Mouse (Mus musculus): ENCODE results near the gene Rassf4. TPM values are rescaled to one million over a fixed set of nuclear protein-coding genes. Genes with fewer than 3 reads are reported as not detected.
A peak's percentile ranks its signal among the peaks of the same experiment; 100 is the strongest.

Rassf4 gene
- polyA plus RNA-seq, 1 experiment from 2014 or later, result 38.0 TPM

DNA sequence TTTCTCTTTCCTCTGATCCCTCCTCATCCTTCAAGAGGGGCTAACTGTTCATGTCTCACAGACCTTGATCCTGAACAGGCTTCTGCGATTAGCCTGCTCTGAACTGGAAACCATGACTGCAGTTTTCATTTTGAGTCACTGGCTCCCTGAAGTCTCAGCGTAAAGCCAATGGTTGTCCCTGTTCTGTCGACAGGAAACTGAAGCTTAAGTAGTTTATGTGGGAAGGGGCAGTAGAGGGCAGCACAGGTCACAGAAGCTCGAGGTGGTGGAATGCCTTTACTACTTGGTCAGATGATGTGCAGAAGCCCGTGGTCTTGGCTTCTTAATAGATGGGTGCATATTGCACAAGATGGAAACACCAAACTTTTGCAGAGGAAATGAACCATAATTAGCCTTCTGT lies 38.3 kb upstream of the Rassf4 start:
- no peaks in the 10 kb centered on the region for H3K4me1 ChIP-seq (ENCODE audit: control insufficient read depth, insufficient read depth, low read length)
- no peak overlapping the region for H3K9ac ChIP-seq (ENCODE audit: low read length)
- no peak overlapping the region for H3K4me2 ChIP-seq (ENCODE audit: low read depth)
- DNase-seq (ENCODE audit: low spot score) (no peak), ATAC-seq (ENCODE audit: insufficient read depth, low FRiP score, low TSS enrichment) (no peak)
- no peaks in the 10 kb centered on the region for H3K9me3 ChIP-seq (ENCODE audit: control insufficient read depth, low read length)
- H3K27me3 ChIP-seq (ENCODE audit: control insufficient read depth, insufficient read depth, low read length), result no peaks in the 10 kb centered on the region
- no peak overlapping the region for H3K4me3 ChIP-seq (ENCODE audit: low read depth, low read length)
- H3K36me3 ChIP-seq (ENCODE audit: control insufficient read depth, insufficient read depth, low read length), result no peaks in the 10 kb centered on the region
- WGBS, result 35% methylated on average over 5 of the region's 5 CpGs
- H3K27ac ChIP-seq (ENCODE audit: low read depth, low read length), result no peak overlapping the region

DNA sequence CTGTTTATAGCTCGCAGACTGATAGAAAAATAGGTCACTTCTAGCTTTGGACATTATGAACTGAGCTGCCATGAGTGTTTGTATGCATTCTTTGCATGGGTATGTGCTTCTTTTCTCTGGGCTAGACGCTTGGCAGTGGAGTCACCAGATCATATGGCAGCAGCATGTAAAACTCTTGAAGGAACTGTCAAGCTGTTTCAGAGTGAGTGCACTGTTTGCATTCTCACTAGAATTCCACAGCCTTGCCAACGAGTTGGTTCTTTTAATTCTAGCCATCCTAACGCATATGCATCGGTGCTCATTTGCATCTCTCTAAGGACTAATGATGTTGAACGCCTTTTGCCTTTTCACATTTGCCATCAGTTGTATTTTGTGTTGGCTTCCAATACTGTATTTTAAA lies 30.6 kb upstream of the Rassf4 start:
- Histone ChIP-seq H3K4me3 (ENCODE audit: low read depth, low read length) (no peak overlapping the region), H3K27me3 (ENCODE audit: control insufficient read depth, insufficient read depth, low read length) (no peaks in the 10 kb centered on the region), H3K4me1 (ENCODE audit: control insufficient read depth, insufficient read depth, low read length) (no peaks in the 10 kb centered on the region), H3K4me2 (ENCODE audit: low read depth) (no peak overlapping the region), H3K27ac (ENCODE audit: low read depth, low read length) (no peak overlapping the region), H3K9ac (ENCODE audit: low read length) (no peak overlapping the region), H3K36me3 (ENCODE audit: control insufficient read depth, insufficient read depth, low read length) (no peaks in the 10 kb centered on the region), H3K9me3 (ENCODE audit: control insufficient read depth, low read length) (no peaks in the 10 kb centered on the region)
- WGBS, result 74% methylated on average over 6 of the region's 6 CpGs
- ATAC-seq (ENCODE audit: insufficient read depth, low FRiP score, low TSS enrichment), result no peak
- no peak for DNase-seq (ENCODE audit: low spot score)

DNA sequence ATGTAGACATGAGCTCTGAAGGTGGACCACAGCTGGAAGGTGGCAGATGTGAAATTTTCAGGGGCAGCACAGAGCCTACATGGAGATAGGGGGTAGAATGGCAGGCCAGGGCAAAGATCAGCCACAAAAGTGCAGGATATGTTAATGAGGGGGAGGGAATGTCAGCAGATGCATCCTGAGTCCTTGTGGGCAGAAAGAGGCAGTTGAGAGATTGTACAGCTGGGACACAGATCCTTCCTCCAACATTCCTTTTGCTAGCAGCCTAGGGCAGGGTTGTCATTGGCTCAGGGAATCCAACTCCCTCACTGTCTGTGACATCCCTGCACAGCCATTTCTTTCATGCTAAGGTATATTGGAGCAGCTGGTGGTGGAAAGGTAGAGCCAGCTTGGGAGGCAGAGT lies 27.1 kb upstream of the Rassf4 start:
- ATAC-seq (ENCODE audit: insufficient read depth, low FRiP score, low TSS enrichment) (no peak), DNase-seq (ENCODE audit: low spot score) (no peak)

DNA sequence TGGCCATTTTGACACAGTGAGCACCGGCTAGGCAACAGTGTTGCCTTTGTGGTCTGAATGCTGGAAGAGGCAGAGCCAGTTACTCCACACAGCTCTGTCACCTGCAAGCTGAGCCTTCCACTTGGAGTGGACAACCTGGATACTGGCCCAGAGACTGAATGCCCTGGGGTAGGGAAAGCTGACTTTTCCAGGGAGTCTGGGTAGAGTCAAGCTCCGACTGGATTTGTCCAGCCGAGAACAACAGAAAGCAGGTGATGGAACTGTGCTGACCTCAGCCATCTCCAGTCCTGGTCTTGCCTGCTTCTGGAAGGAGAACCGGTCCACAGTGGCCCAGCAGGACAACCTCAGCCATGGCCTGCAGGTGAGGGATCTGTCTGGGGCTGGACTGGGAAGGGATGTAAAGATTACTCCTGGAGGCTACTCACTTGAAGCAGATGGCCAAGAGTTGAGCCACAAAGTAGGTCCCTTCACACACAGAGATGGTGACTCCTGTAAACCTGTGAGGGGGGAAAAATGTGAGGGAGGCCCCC lies 24.2 kb upstream of the Rassf4 start:
- DNase-seq (ENCODE audit: low spot score) (no peak), ATAC-seq (ENCODE audit: insufficient read depth, low FRiP score, low TSS enrichment) (no peak)
- WGBS, result 87% methylated on average over 4 of the region's 4 CpGs
- no peak overlapping the region for H3K27ac ChIP-seq (ENCODE audit: low read depth, low read length)
- H3K4me3 ChIP-seq (ENCODE audit: low read depth, low read length), result no peak overlapping the region
- H3K9me3 ChIP-seq (ENCODE audit: control insufficient read depth, low read length), result no peaks in the 10 kb centered on the region
- no peaks in the 10 kb centered on the region for H3K36me3 ChIP-seq (ENCODE audit: control insufficient read depth, insufficient read depth, low read length)
- no peaks in the 10 kb centered on the region for H3K27me3 ChIP-seq (ENCODE audit: control insufficient read depth, insufficient read depth, low read length)
- H3K4me2 ChIP-seq (ENCODE audit: low read depth), result no peak overlapping the region
- no peaks in the 10 kb centered on the region for H3K4me1 ChIP-seq (ENCODE audit: control insufficient read depth, insufficient read depth, low read length)
- H3K9ac ChIP-seq (ENCODE audit: low read length), result no peak overlapping the region

More for the DNA sequence above, 27.1 kb upstream of the Rassf4 start:
- Histone ChIP-seq H3K4me1 (ENCODE audit: control insufficient read depth, insufficient read depth, low read length) (no peaks in the 10 kb centered on the region), H3K4me2 (ENCODE audit: low read depth) (no peak overlapping the region), H3K9ac (ENCODE audit: low read length) (no peak overlapping the region), H3K27me3 (ENCODE audit: control insufficient read depth, insufficient read depth, low read length) (no peaks in the 10 kb centered on the region), H3K27ac (ENCODE audit: low read depth, low read length) (no peak overlapping the region), H3K9me3 (ENCODE audit: control insufficient read depth, low read length) (no peaks in the 10 kb centered on the region), H3K4me3 (ENCODE audit: low read depth, low read length) (no peak overlapping the region), H3K36me3 (ENCODE audit: control insufficient read depth, insufficient read depth, low read length) (no peaks in the 10 kb centered on the region)

DNA sequence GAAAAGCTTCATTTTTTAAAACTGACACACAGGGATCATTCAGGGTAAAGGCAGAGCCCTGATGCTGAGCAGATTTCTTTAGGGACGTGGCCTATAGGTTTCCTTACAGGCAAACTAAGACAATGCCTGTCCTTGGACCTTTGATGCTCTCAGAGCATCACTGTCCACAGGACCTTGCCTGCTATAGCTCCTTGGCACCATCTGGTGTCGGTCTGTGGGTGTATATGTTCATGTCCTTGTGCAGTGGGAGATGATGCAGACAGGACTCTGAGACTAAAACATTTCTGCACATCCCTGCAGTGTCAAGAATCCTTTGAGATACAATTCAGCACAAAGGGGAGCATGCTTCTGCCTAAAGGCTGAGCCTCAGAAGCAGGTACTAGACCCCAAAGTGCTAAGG lies 23.7 kb upstream of the Rassf4 start:
- Histone ChIP-seq H3K9me3 (ENCODE audit: control insufficient read depth, low read length) (no peaks in the 10 kb centered on the region), H3K4me2 (ENCODE audit: low read depth) (no peak overlapping the region), H3K4me3 (ENCODE audit: low read depth, low read length) (no peak overlapping the region), H3K9ac (ENCODE audit: low read length) (no peak overlapping the region), H3K27ac (ENCODE audit: low read depth, low read length) (no peak overlapping the region), H3K27me3 (ENCODE audit: control insufficient read depth, insufficient read depth, low read length) (no peaks in the 10 kb centered on the region), H3K36me3 (ENCODE audit: control insufficient read depth, insufficient read depth, low read length) (no peaks in the 10 kb centered on the region), H3K4me1 (ENCODE audit: control insufficient read depth, insufficient read depth, low read length) (no peaks in the 10 kb centered on the region)
- ATAC-seq (ENCODE audit: insufficient read depth, low FRiP score, low TSS enrichment) (no peak), DNase-seq (ENCODE audit: low spot score) (peak; percentile 21)
- WGBS, result 64% methylated on average over 2 of the region's 2 CpGs

DNA sequence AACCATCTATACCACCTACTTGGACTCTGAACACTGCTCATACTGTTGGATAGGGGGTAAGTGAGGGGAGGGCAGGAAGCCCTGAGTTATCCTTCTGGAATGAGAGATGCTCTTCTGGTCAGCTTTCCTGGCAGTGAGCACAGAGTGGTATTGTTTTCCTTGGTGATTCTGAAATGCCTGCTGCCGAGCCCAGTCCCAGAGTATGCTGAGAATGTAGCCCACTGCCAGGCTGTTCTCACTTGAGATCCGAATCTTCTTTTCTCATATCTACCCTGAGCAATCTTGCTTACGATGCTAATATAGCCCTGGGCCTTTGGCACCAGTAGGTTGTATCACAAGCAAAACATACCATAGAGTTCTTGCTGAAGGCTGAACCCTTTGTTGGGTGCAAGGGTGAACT lies 20.6 kb upstream of the Rassf4 start:
- Histone ChIP-seq H3K27ac (ENCODE audit: low read depth, low read length) (no peak overlapping the region), H3K4me2 (ENCODE audit: low read depth) (no peak overlapping the region), H3K36me3 (ENCODE audit: control insufficient read depth, insufficient read depth, low read length) (no peaks in the 10 kb centered on the region), H3K4me3 (ENCODE audit: low read depth, low read length) (no peak overlapping the region), H3K9ac (ENCODE audit: low read length) (no peak overlapping the region), H3K27me3 (ENCODE audit: control insufficient read depth, insufficient read depth, low read length) (no peaks in the 10 kb centered on the region), H3K9me3 (ENCODE audit: control insufficient read depth, low read length) (no peaks in the 10 kb centered on the region), H3K4me1 (ENCODE audit: control insufficient read depth, insufficient read depth, low read length) (no peaks in the 10 kb centered on the region)
- DNase-seq (ENCODE audit: low spot score) (no peak), ATAC-seq (ENCODE audit: insufficient read depth, low FRiP score, low TSS enrichment) (no peak)
- 90% methylated on average over 3 of the region's 3 CpGs for WGBS

DNA sequence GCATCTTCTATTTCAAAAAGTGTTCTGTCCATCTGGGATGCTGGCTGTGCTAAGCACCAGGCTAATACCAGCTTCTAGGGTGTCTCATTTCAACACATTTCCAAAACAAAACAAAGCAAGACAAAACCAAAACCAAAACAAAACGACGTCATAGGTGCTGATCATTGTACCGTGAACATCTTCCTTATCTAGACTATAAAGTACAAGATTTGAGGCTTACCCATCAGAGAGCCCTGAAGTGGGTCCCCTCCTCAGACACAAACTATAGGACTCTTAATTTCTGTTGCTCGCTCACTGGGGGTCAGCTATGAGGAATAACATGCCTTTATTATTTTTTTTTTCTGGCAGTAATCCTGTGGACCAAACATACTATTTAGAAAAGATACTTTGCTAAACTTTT lies 19.9 kb upstream of the Rassf4 start:
- ATAC-seq (ENCODE audit: insufficient read depth, low FRiP score, low TSS enrichment) (no peak), DNase-seq (ENCODE audit: low spot score) (no peak)
- H3K27me3 ChIP-seq (ENCODE audit: control insufficient read depth, insufficient read depth, low read length), result no peaks in the 10 kb centered on the region
- no peak overlapping the region for H3K27ac ChIP-seq (ENCODE audit: low read depth, low read length)
- H3K4me1 ChIP-seq (ENCODE audit: control insufficient read depth, insufficient read depth, low read length), result no peaks in the 10 kb centered on the region
- WGBS, result 91% methylated on average over 4 of the region's 4 CpGs
- no peak overlapping the region for H3K4me2 ChIP-seq (ENCODE audit: low read depth)
- no peak overlapping the region for H3K4me3 ChIP-seq (ENCODE audit: low read depth, low read length)
- no peak overlapping the region for H3K9ac ChIP-seq (ENCODE audit: low read length)
- H3K36me3 ChIP-seq (ENCODE audit: control insufficient read depth, insufficient read depth, low read length), result no peaks in the 10 kb centered on the region
- H3K9me3 ChIP-seq (ENCODE audit: control insufficient read depth, low read length), result no peaks in the 10 kb centered on the region

DNA sequence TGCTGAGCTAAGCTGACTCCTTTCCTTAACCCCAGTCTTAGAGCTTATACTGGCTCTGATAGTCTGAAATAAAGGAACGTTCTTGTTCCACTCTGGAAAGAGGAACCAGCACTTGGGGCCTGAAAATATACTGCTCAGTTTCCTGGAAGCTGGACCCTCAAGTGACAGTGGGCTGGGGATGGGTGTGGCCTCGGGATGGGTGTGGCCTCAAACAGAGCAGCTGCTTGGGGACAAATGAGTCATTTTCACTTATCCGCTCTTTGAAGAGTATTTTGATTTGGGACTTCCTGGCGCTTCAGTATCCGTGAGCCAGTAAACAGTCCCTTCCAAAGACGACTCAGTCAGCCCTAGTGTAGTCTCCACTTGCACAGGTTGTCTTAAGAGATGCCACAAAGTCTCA lies 8.6 kb upstream of the Rassf4 start:
- no peaks in the 10 kb centered on the region for H3K4me1 ChIP-seq (ENCODE audit: control insufficient read depth, insufficient read depth, low read length)
- H3K27me3 ChIP-seq (ENCODE audit: control insufficient read depth, insufficient read depth, low read length), result no peaks in the 10 kb centered on the region
- H3K4me2 ChIP-seq (ENCODE audit: low read depth), result no peak overlapping the region
- H3K36me3 ChIP-seq (ENCODE audit: control insufficient read depth, insufficient read depth, low read length), result no peaks in the 10 kb centered on the region
- no peak overlapping the region for H3K9ac ChIP-seq (ENCODE audit: low read length)
- WGBS, result 56% methylated on average over 6 of the region's 6 CpGs
- ATAC-seq (ENCODE audit: insufficient read depth, low FRiP score, low TSS enrichment) (no peak), DNase-seq (ENCODE audit: low spot score) (no peak)
- H3K9me3 ChIP-seq (ENCODE audit: control insufficient read depth, low read length), result no peaks in the 10 kb centered on the region
- H3K4me3 ChIP-seq (ENCODE audit: low read depth, low read length), result no peak overlapping the region
- H3K27ac ChIP-seq (ENCODE audit: low read depth, low read length), result no peak overlapping the region

DNA sequence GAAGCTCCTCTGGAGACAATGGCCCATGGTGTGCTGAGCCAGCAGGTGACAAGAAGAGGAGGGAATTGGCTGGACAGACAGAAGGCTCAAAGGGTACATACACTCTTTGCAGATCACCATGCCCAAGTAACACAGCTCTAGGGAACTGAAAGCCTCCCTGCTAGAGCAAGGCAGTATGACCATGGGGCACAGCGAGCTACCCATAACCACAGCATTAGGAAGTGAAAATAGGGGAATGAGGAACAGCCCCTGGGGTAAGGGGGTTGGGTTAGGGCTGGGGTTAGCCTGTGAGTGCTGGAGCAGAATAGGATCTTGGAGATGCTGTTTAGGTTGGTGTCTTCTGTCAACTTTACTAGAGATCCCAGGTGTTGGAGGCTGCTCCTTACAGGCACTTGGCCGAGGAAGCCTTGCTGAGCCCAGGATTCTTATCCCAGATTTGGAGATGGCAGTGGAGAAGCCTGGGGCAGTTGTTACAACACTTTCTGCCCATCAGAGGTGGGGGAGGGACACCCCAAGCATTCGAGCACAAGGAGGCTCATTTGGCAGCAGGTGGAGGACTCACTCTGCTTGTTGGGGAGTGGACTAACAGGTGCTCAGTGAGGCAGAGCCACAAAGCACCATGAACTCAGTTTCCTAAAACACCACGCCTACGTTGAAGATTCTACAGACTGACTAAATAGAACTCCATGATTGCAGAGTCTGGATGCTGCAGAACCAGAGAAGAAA lies 6.0 kb upstream of the Rassf4 start:
- no peak overlapping the region for H3K27ac ChIP-seq (ENCODE audit: low read depth, low read length)
- H3K4me1 ChIP-seq (ENCODE audit: control insufficient read depth, insufficient read depth, low read length), result no peaks in the 10 kb centered on the region
- WGBS, result 81% methylated on average over 5 of the region's 5 CpGs
- no peaks in the 10 kb centered on the region for H3K27me3 ChIP-seq (ENCODE audit: control insufficient read depth, insufficient read depth, low read length)
- H3K9me3 ChIP-seq (ENCODE audit: control insufficient read depth, low read length), result no peaks in the 10 kb centered on the region
- H3K36me3 ChIP-seq (ENCODE audit: control insufficient read depth, insufficient read depth, low read length), result no peaks in the 10 kb centered on the region
- no peak overlapping the region for H3K4me3 ChIP-seq (ENCODE audit: low read depth, low read length)
- H3K9ac ChIP-seq (ENCODE audit: low read length), result no peak overlapping the region
- no peak overlapping the region for H3K4me2 ChIP-seq (ENCODE audit: low read depth)
- ATAC-seq (ENCODE audit: insufficient read depth, low FRiP score, low TSS enrichment) (no peak), DNase-seq (ENCODE audit: low spot score) (no peak)

Data from neural tube, embryonic 11.5 days (tissue).